Mouse (Mus musculus): ENCODE measurements around the gene Ccnl2.

DNA sequence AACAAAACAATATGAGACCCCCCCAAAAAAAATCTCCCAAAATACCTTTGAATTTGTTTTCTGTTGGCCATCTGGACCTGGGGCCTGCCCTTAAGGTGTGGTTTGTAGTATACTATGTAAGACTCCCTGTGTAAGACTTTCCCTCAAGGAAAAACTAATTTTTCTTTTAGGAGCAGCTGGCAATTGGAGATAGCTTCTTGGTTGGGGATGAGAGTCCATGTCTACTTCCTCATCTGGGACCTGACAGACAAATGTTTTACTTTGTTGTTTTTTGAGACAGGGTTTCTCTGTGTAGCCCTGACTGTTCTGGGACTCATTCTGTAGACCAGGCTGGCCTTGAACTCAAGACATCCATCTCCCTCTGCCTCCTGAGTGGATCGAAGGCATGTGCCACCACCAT is 10.2 kb upstream of the Ccnl2 start:
- TF ChIP-seq HCFC1 (IDR thresholded peaks at IDR 0.05; ENCODE audit: borderline replicate concordance, insufficient read depth, low read length) (no peak), ZC3H11A (IDR thresholded peaks at IDR 0.05; ENCODE audit: borderline replicate concordance, low read depth, low read length) (no peak)
